Mouse (Mus musculus): ENCODE results near the gene Pdcd1lg2. TPM values are rescaled to one million over a fixed set of nuclear protein-coding genes. Genes with fewer than 3 reads are reported as not detected.

Pdcd1lg2 gene
- total and polyA plus RNA-seq, 3 experiments: 1.7 to 5.4 TPM; not detected in 1

DNA sequence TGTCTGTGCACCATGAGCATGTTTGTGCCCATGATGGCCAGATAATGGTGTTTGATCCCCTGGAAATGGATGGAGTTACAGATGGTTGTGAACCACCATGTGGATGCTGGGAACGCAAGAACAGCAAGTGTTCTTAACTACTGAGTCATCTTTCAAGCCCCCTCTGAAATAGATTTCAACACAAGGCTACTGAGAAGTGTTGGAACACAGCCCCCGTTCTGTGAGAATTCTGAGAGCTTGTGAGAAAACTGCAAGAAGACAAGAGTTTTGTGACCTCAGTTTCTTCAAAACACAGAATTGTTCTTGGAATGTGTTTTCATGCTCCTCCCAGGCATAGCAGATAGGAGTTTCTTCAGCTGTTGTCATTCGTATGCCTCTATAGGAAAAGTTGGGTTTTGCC is 104.7 kb downstream of the Pdcd1lg2 start:
- Histone ChIP-seq H3K4me1 (ENCODE audit: control insufficient read depth in 1 of 2, insufficient read depth in 2 of 2, low read length in 2 of 2) (no peaks in the 10 kb centered on the region), H3K27ac (ENCODE audit: control insufficient read depth, low read depth, low read length) (no peak overlapping the region), H3K36me3 (ENCODE audit: control insufficient read depth in 1 of 2, insufficient read depth in 2 of 2, low read length in 2 of 2) (no peaks in the 10 kb centered on the region), H3K9me3 (replicated peaks; ENCODE audit: insufficient read depth, low read length) (no peaks in the 10 kb centered on the region), H3K27me3 (ENCODE audit: control insufficient read depth in 1 of 2, insufficient read depth in 2 of 2, low read length in 2 of 2) (no peaks in the 10 kb centered on the region), H3K9ac (ENCODE audit: control insufficient read depth, low read depth, low read length, poor library complexity, severe bottlenecking) (no peak overlapping the region), H3K79me2 (ENCODE audit: control insufficient read depth, insufficient read depth, low read length, poor library complexity) (no peaks in the 10 kb centered on the region), H3K4me3 (ENCODE audit: control insufficient read depth in 1 of 2, insufficient read depth in 1 of 2, low read depth in 2 of 2, low read length in 2 of 2) (no peak overlapping the region)
- no peak for TF ChIP-seq MEF2A (IDR thresholded peaks at IDR 0.05; ENCODE audit: extremely low read depth, insufficient replicate concordance, low read depth, low read length, poor library complexity, severe bottlenecking)
- TF ChIP-seq GABPA (IDR thresholded peaks at IDR 0.05; ENCODE audit: low read depth, low read length): no peak
- TF ChIP-seq CHD1 (IDR thresholded peaks at IDR 0.05; ENCODE audit: low read depth, low read length): no peak
- TF ChIP-seq BHLHE40 (IDR thresholded peaks at IDR 0.05; ENCODE audit: borderline replicate concordance, low read depth, low read length): no peak
- no peak for TF ChIP-seq MYB (IDR thresholded peaks at IDR 0.05; ENCODE audit: low read depth, low read length)
- no peak for TF ChIP-seq CHD2 (IDR thresholded peaks at IDR 0.05; ENCODE audit: low read length)
- no peak for TF ChIP-seq HCFC1 (IDR thresholded peaks at IDR 0.05; ENCODE audit: low read depth, low read length)
- no peak for TF ChIP-seq E2F4 (IDR thresholded peaks at IDR 0.05; ENCODE audit: borderline replicate concordance, low read depth, low read length)
- no peak for TF ChIP-seq MAFK (IDR thresholded peaks at IDR 0.05; ENCODE audit: borderline replicate concordance, low read depth, low read length)
- no peak for TF ChIP-seq TBP (IDR thresholded peaks at IDR 0.05; ENCODE audit: low read depth, low read length)
- TF ChIP-seq GATA1 (IDR thresholded peaks at IDR 0.05; ENCODE audit: low read depth, low read length): no peak
- TF ChIP-seq TAL1 (IDR thresholded peaks at IDR 0.05; ENCODE audit: low read length): no peak
- no peak for TF ChIP-seq UBTF (IDR thresholded peaks at IDR 0.05; ENCODE audit: borderline replicate concordance, insufficient read depth, low read depth, low read length)
- TF ChIP-seq CTCF (IDR thresholded peaks at IDR 0.05 in 2 of 3, conservative IDR thresholded peaks at IDR 0.05 in 1 of 3; ENCODE audit: control insufficient read depth in 1 of 3, insufficient read depth in 1 of 3, low read depth in 2 of 3, low read length in 3 of 3, poor library complexity in 1 of 3, severe bottlenecking in 1 of 3): no peak
- no peak for TF ChIP-seq NRF1 (IDR thresholded peaks at IDR 0.05; ENCODE audit: insufficient read depth, low read depth, low read length, poor library complexity, severe bottlenecking)
- no peak for TF ChIP-seq RCOR1 (IDR thresholded peaks at IDR 0.05; ENCODE audit: low read depth, low read length)
- DNase-seq (ENCODE audit: low read depth, low spot score): no peak

DNA sequence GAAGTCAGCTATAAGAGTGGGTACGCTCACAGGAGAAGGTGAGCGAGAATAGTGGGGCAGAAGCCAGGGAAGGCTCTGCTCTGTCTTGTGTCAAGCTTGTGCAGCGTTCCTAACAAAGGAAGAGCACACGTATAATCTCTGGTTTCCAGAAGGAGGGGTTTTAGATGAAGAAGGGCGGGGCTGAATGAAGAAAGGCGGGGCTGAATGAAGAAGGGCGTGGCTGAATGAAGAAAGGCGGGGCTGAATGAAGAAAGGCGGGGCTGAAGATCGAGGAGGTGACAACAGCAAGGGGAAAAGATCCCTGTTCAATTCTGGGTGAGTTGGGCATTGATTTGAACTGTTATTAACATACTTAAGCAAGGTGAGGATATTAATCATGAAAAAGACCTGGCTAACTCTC is 105.3 kb downstream of the Pdcd1lg2 start:
- no peak overlapping the region for H3K9ac ChIP-seq (ENCODE audit: control insufficient read depth, low read depth, low read length, poor library complexity, severe bottlenecking)

More for the DNA sequence above, 105.3 kb downstream of the Pdcd1lg2 start:
- TF ChIP-seq MEF2A (IDR thresholded peaks at IDR 0.05; ENCODE audit: extremely low read depth, insufficient replicate concordance, low read depth, low read length, poor library complexity, severe bottlenecking): no peak
- TF ChIP-seq MAFK (IDR thresholded peaks at IDR 0.05; ENCODE audit: borderline replicate concordance, low read depth, low read length): no peak
- TF ChIP-seq EP300 (IDR thresholded peaks at IDR 0.05; ENCODE audit: low read depth in 1 of 2, low read length in 2 of 2): no peak
- no peak for TF ChIP-seq MAX (IDR thresholded peaks at IDR 0.05; ENCODE audit: low read length)
- TF ChIP-seq GATA1 (IDR thresholded peaks at IDR 0.05; ENCODE audit: low read depth, low read length): no peak
- TF ChIP-seq ETS1 (IDR thresholded peaks at IDR 0.05; ENCODE audit: low read depth, low read length): no peak
- TF ChIP-seq RAD21 (IDR thresholded peaks at IDR 0.05; ENCODE audit: low read depth, low read length): no peak
- TF ChIP-seq MXI1 (IDR thresholded peaks at IDR 0.05; ENCODE audit: low read depth, low read length): no peak
- no peak for TF ChIP-seq MAZ (IDR thresholded peaks at IDR 0.05; ENCODE audit: low read depth, low read length)
- no peak for TF ChIP-seq ZKSCAN1 (IDR thresholded peaks at IDR 0.05; ENCODE audit: low read depth, low read length)
- no peak for TF ChIP-seq POLR2AphosphoS5 (IDR thresholded peaks at IDR 0.05; ENCODE audit: borderline replicate concordance, low read depth, low read length)
- TF ChIP-seq SMC3 (IDR thresholded peaks at IDR 0.05; ENCODE audit: low read depth, low read length): no peak
- no peak for TF ChIP-seq NRF1 (IDR thresholded peaks at IDR 0.05; ENCODE audit: insufficient read depth, low read depth, low read length, poor library complexity, severe bottlenecking)
- TF ChIP-seq E2F4 (IDR thresholded peaks at IDR 0.05; ENCODE audit: borderline replicate concordance, low read depth, low read length): no peak
- TF ChIP-seq TBP (IDR thresholded peaks at IDR 0.05; ENCODE audit: low read depth, low read length): no peak
- TF ChIP-seq SIN3A (IDR thresholded peaks at IDR 0.05; ENCODE audit: low read length): no peak
- no peak for TF ChIP-seq ZC3H11A (IDR thresholded peaks at IDR 0.05; ENCODE audit: low read depth, low read length)
- TF ChIP-seq ZMIZ1 (IDR thresholded peaks at IDR 0.05; ENCODE audit: low read depth, low read length): no peak
- no peak for TF ChIP-seq KAT2A (conservative IDR thresholded peaks at IDR 0.05; ENCODE audit: low read depth, low read length)
- no peak for TF ChIP-seq TCF12 (IDR thresholded peaks at IDR 0.05; ENCODE audit: low read depth, low read length)
- H3K36me3 ChIP-seq (ENCODE audit: control insufficient read depth in 1 of 2, insufficient read depth in 2 of 2, low read length in 2 of 2): peaks cover 0 to 2% of the 10 kb centered on the region in 2 experiments; a peak in 1 of 4 replicates
- no peak overlapping the region for H3K4me3 ChIP-seq (ENCODE audit: control insufficient read depth in 1 of 2, insufficient read depth in 1 of 2, low read depth in 2 of 2, low read length in 2 of 2)
- DNase-seq (ENCODE audit: low read depth, low spot score): no peak
- H3K27me3 ChIP-seq (ENCODE audit: control insufficient read depth in 1 of 2, insufficient read depth in 2 of 2, low read length in 2 of 2): no peaks in the 10 kb centered on the region
- no peaks in the 10 kb centered on the region for H3K79me2 ChIP-seq (ENCODE audit: control insufficient read depth, insufficient read depth, low read length, poor library complexity)
- H3K9me3 ChIP-seq (replicated peaks; ENCODE audit: insufficient read depth, low read length): no peaks in the 10 kb centered on the region
- H3K4me1 ChIP-seq (ENCODE audit: control insufficient read depth in 1 of 2, insufficient read depth in 2 of 2, low read length in 2 of 2): peaks cover under 1 to 1% of the 10 kb centered on the region in 2 experiments
- H3K27ac ChIP-seq (ENCODE audit: control insufficient read depth, low read depth, low read length): no peak overlapping the region

All from MEL (cell line).